Mouse (Mus musculus): ENCODE measurements around the gene Fam83e. TPM values are rescaled to one million over a fixed set of nuclear protein-coding genes. Genes with fewer than 3 reads are reported as not detected.

Gene Fam83e
- polyA plus RNA-seq, 1 experiment from 2014 or later = 1.6 TPM

DNA sequence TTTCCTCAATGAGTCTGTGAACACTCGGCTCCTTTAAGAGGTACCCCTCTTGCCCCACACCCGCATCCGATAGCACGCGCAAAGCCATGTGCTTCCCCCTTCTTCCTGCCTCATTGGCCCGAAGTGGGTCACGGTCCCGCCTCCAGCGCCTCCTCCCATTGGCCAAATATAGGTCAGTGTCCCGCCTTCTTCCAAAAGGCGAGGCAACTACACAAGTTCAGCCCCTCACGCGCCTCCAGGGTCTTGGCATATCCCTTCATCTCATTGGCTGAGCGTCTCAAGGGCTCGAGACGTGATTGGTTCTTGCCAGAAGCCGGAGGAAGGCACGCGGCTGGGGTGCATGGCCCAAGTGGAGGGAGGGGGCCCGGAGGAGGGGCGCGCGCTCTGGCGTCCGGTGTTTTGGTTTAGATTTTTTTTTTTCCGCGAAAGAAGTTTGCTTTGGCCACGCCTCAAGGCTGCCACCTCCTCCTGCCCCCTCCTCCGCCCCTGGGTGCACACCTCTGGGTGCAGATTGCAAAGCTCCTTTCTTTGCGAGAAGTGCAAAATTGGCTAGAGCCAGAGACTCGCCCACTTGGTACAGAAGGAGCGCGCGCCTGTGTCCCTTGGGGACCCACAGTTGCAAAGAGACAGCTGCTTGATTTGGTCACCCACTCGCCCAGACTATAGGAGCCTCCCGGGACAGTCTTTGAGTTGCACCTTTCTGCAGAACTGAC lies 16.1 kb upstream of the Fam83e start, which contains the start of gene Dbp:
Dbp (plus strand) TSS at position 359 of the 713 bp plus-strand sequence.
- Histone ChIP-seq H3K27me3 (ENCODE audit: insufficient read depth, poor library complexity, severe bottlenecking) (peaks cover 18% of the 10 kb centered on the region), H3K27ac (peak within 1 kb of the TSS; percentile 91), H3K4me3 (peak within 1 kb of the TSS; percentile 79), H3K4me1 (replicated peaks) (peaks cover 81% of the 10 kb centered on the region), H3K36me3 (peaks cover 4% of the 10 kb centered on the region), H3K9me3 (no peaks in the 10 kb centered on the region)
- peak; percentile 100 for DNase-seq (ENCODE audit: low spot score)
- WGBS = under 1% methylated on average over 36 of the region's 36 CpGs

DNA sequence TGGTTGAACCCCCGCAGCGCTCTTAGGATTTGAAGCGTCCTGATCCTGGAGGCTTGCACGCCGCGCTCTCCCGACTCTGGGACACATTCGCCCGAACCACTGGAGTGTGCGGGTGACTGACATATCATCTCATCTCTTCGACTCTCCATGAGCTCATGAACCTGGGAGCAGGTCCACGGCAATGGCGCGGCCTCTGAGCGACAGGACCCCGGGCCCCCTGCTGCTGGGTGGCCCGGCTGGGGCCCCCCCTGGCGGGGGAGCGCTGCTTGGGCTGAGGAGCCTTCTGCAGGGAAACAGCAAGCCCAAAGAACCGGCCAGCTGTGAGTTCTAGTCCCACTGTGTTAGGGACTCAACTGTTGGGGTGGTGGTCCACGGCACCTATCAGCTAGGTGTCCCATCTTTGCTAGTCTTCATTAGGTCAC lies 15.6 kb upstream of the Fam83e start:
- Histone ChIP-seq H3K9me3 (no peaks in the 10 kb centered on the region), H3K4me3 (peak overlapping the region; percentile 79), H3K27me3 (ENCODE audit: insufficient read depth, poor library complexity, severe bottlenecking) (peaks cover 13% of the 10 kb centered on the region), H3K27ac (peak overlapping the region; percentile 91), H3K4me1 (replicated peaks) (peaks cover 81% of the 10 kb centered on the region), H3K36me3 (peaks cover 10% of the 10 kb centered on the region)
- DNase-seq (ENCODE audit: low spot score) = no peak
- under 1% methylated on average over 21 of the region's 21 CpGs for WGBS

DNA sequence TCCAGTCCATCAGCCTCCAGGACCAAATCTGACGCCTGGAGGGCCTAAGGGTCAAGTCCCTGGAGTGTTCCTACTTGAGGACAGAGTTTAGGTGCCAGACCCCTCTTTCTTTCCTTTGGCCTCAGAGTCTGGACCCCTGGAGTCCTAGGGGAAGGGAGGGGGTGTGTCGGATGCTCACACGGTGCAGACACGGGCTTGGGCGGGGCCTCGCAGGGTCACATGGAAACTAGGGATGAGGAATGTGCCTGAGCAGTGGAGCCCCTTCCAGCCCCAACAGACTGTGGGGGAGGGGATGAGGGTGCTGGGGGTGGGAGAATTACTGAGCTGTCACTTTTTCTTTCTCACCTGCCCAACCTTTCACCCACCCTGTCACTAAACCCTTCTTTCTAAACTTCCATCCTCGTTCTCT lies 15.1 kb upstream of the Fam83e start:
- WGBS = under 1% methylated on average over 7 of the region's 7 CpGs
- peak; percentile 61 for DNase-seq (ENCODE audit: low spot score)
- H3K4me3 ChIP-seq = peak overlapping the region; percentile 79
- peak overlapping the region; percentile 91 for H3K27ac ChIP-seq
- H3K36me3 ChIP-seq = peaks cover 14% of the 10 kb centered on the region
- no peaks in the 10 kb centered on the region for H3K9me3 ChIP-seq
- peaks cover 9% of the 10 kb centered on the region for H3K27me3 ChIP-seq (ENCODE audit: insufficient read depth, poor library complexity, severe bottlenecking)
- H3K4me1 ChIP-seq (replicated peaks) = peaks cover 81% of the 10 kb centered on the region

DNA sequence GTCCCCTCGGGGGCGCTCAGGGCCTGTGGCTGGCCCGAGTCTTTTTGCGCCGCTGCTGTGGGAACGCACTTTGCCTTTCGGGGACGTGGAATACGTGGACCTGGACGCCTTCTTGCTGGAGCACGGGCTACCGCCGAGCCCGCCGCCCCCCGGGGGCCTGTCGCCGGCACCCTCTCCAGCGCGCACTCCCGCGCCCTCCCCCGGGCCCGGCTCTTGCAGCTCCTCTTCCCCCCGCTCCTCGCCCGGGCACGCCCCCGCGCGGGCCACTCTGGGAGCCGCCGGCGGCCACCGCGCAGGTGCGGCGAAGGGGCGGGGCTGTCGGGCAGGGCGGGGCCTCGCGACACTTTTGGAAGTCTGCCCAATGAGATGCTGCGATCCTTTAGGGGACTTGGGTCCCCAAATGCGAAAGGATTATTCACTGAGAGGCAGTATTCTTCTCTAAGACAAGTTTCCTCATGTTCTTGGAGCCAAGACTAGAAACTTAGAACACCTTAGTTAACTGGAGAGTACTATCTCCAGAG lies 14.2 kb upstream of the Fam83e start:
- DNase-seq (ENCODE audit: low spot score) = peak; percentile 83
- peak overlapping the region; percentile 91 for H3K27ac ChIP-seq
- H3K36me3 ChIP-seq = peaks cover 23% of the 10 kb centered on the region
- WGBS = 1% methylated on average over 45 of the region's 45 CpGs
- no peaks in the 10 kb centered on the region for H3K9me3 ChIP-seq
- H3K4me3 ChIP-seq = peak overlapping the region; percentile 79
- H3K27me3 ChIP-seq (ENCODE audit: insufficient read depth, poor library complexity, severe bottlenecking) = no peaks in the 10 kb centered on the region
- H3K4me1 ChIP-seq (replicated peaks) = peaks cover 76% of the 10 kb centered on the region

DNA sequence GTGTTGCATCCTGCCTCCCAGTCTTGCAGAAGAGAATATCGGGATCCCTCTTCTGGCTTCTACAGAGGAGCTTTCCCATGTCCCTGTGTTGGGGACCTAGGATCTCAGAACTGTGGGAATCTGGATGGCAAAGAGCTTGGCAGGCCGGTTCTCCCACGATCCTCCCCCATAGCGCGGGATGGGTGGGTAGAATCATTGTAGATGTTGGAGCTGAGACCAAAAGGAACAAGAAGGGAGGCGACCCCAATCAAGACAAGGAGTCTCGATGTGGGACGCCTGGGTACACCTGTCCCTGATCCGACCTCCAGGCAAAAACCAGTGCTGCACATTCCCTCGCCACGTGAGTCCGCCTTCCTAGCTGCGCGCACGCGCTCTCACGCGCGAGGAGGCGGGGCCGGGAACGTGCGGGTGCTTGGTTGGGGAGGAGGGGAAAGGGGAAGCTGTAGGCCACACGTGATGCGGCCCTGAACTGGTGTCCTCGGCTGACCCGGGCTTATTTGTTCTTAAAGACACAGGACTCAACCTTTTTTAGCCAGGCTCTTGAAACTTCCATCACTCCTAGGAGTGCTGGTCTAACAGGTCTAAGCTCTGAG lies 13.5 kb upstream of the Fam83e start:
- Histone ChIP-seq H3K36me3 (peaks cover 30% of the 10 kb centered on the region), H3K27ac (peak overlapping the region; percentile 91), H3K4me1 (replicated peaks) (peaks cover 76% of the 10 kb centered on the region), H3K4me3 (peak overlapping the region; percentile 79), H3K9me3 (no peaks in the 10 kb centered on the region), H3K27me3 (ENCODE audit: insufficient read depth, poor library complexity, severe bottlenecking) (no peaks in the 10 kb centered on the region)
- WGBS = under 1% methylated on average over 27 of the region's 27 CpGs
- peak; percentile 88 for DNase-seq (ENCODE audit: low spot score)

DNA sequence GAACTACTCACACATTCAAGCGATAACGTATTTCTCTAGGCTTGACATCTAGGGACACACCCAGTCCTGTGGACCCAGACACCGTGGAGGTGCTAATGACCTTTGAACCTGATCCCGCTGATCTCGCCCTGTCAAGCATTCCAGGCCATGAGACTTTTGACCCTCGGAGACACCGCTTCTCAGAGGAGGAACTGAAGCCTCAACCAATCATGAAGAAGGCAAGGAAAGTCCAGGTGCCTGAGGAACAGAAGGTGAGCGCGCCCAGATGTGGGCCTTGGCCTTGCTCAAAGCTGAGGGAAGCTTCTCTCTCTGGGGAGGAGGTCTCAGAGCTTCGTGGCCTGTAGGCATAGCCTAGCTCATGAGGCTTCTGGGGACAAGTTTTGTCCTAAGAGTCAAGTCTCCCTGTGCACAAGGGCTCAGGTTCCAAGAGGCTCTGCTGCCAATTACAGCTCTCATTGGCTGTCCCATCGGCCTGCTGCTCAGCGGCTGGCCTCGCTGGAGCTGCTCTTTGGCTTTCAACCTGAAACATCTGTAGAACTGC lies 12.7 kb upstream of the Fam83e start:
- Histone ChIP-seq H3K9me3 (no peaks in the 10 kb centered on the region), H3K27ac (peak overlapping the region; percentile 91), H3K36me3 (peaks cover 38% of the 10 kb centered on the region), H3K4me1 (replicated peaks) (peaks cover 73% of the 10 kb centered on the region), H3K4me3 (peak overlapping the region; percentile 79), H3K27me3 (ENCODE audit: insufficient read depth, poor library complexity, severe bottlenecking) (no peaks in the 10 kb centered on the region)
- no peak for DNase-seq (ENCODE audit: low spot score)
- WGBS = 48% methylated on average over 13 of the region's 13 CpGs

DNA sequence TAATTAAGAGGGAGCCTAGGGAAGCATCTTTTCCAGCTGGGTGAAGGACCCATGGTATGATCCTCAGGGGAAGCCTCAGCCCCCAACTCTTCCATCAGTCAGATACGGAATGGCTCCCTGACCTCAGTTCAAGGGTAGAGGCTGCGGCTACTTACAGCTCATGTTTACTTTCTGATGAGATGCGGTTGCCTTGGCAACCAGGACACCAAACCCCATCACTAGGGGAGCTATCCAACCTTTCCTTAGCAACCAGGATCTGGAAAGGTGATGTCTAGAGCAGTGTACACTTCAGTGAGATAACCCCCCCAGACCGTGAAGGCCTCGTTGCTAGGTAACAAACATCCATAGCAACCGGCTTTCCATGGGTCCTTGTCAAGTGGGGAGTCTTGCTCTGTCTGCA lies 12.0 kb upstream of the Fam83e start:
- WGBS = 44% methylated on average over 6 of the region's 6 CpGs
- H3K4me3 ChIP-seq = peak overlapping the region; percentile 79; the same call in 1 of the 2 replicates
- peaks cover 68% of the 10 kb centered on the region for H3K4me1 ChIP-seq (replicated peaks)
- H3K9me3 ChIP-seq = no peaks in the 10 kb centered on the region
- H3K36me3 ChIP-seq = peaks cover 44% of the 10 kb centered on the region
- H3K27ac ChIP-seq = no peak overlapping the region
- DNase-seq (ENCODE audit: low spot score) = peak; percentile 58
- no peaks in the 10 kb centered on the region for H3K27me3 ChIP-seq (ENCODE audit: insufficient read depth, poor library complexity, severe bottlenecking)

DNA sequence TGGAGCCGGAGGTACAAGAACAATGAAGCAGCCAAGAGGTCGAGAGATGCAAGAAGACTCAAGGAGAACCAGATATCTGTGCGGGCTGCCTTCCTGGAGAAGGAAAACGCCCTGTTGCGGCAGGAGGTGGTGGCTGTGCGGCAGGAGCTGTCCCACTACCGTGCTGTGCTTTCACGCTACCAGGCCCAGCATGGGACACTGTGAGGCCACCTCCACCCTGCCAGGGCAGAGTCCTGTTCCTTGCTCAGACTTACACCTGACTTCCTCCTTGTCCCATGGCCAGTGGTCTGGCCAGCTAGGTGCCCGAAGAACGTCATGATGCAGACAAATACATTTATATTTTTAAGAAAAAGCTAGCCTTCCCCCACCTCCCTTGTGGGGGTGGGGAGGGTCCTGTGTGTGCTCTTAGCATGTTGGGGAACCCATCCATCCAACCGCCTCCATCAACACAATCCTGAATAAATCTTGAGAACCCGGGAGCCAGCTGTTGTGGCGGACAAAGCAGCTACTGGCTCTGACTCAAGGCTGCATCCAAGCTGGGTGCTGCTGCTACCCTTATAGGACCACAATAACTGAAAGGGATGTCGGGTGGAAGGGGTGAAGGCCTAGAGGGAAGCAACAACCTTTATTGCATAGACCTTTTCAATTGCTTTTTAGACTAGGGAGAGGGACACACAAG lies 11.2 kb upstream of the Fam83e start:
- Histone ChIP-seq H3K27me3 (ENCODE audit: insufficient read depth, poor library complexity, severe bottlenecking) (no peaks in the 10 kb centered on the region), H3K4me3 (no peak overlapping the region), H3K27ac (peak overlapping the region; percentile 64; the same call in 1 of the 2 replicates), H3K4me1 (replicated peaks) (peaks cover 72% of the 10 kb centered on the region), H3K36me3 (peaks cover 44% of the 10 kb centered on the region), H3K9me3 (no peaks in the 10 kb centered on the region)
- no peak for DNase-seq (ENCODE audit: low spot score)
- WGBS = 66% methylated on average over 14 of the region's 14 CpGs

DNA sequence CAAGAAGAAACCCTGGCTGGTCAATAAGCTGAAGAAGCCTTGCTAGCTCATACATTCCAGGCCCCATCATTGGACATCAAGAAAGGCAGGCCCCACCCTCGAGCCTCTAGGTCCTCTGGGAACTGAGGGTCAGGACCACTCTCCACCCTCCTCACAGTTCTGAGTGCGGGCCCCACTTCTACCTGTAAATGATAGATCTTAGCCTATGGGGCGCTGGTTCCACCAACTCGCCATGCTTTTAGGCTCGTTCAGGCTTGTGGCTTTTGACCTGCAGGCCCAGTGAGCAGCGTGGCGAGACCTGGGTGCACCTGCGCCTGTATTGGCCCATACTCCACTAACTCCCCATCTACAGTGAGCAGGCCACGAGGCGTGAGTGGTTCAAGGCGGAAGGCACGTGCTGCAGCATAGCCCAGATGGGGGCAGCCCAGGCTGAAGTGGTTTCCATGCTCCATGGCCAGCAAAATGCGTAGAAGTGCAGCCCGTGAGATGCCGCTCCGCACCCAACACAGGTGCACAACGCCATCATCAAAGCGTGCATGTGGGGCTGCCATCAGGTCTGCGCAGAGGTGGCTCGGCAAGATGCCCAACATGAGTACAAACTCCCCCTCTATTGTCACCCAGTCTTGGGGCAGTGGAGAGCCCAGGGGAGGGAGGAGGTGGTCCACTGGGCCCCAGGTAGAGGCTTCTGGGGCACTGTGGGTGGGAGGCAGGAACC lies 10.4 kb upstream of the Fam83e start:
- DNase-seq (ENCODE audit: low spot score) = no peak
- Histone ChIP-seq H3K27me3 (ENCODE audit: insufficient read depth, poor library complexity, severe bottlenecking) (no peaks in the 10 kb centered on the region), H3K9me3 (no peaks in the 10 kb centered on the region), H3K27ac (no peak overlapping the region), H3K4me3 (no peak overlapping the region), H3K4me1 (replicated peaks) (peaks cover 73% of the 10 kb centered on the region), H3K36me3 (peaks cover 44% of the 10 kb centered on the region)
- 95% methylated on average over 20 of the region's 20 CpGs for whole genome bisulfite sequencing

DNA sequence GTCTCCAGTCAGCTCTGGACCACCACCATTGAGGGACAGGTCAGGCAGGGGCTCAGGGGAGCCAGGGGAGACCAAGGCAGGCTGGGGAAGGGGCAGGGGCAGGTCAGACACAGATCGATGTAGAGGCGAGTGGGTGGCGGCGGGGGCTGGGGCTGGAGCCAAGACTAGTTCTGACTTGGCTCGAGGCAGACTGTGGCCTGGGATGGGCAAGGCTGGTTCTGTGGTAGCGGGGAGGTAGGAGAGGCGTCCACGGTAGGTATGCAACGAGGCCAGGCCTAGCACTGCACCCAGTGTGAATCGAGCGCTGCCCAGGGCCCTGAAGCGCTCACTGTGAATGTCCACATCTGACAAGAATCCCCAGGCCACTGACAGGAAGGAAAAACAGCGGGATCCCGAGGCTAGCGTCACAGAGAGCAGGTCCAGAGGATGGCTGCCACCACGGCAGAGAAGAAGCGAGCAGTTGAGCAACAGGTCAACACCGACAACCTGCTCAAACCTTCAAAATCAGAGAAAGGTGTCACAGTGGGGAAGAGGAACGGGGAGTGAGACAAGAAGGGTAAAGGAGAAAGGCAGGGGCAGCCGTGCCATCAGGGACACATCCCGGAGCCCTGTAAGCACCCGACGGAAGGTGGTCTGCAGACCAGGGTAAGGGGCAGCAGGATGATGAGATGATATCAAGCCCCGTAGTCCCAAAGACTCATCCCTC lies 9.5 kb upstream of the Fam83e start:
- no peak for DNase-seq (ENCODE audit: low spot score)
- Histone ChIP-seq H3K27ac (no peak overlapping the region), H3K4me3 (0 out of 2 replicates have a peak overlapping the region, but pooled peaks have one; percentile 5), H3K4me1 (replicated peaks) (peaks cover 73% of the 10 kb centered on the region), H3K9me3 (no peaks in the 10 kb centered on the region), H3K27me3 (ENCODE audit: insufficient read depth, poor library complexity, severe bottlenecking) (no peaks in the 10 kb centered on the region), H3K36me3 (peaks cover 44% of the 10 kb centered on the region)
- WGBS = 92% methylated on average over 24 of the region's 24 CpGs

DNA sequence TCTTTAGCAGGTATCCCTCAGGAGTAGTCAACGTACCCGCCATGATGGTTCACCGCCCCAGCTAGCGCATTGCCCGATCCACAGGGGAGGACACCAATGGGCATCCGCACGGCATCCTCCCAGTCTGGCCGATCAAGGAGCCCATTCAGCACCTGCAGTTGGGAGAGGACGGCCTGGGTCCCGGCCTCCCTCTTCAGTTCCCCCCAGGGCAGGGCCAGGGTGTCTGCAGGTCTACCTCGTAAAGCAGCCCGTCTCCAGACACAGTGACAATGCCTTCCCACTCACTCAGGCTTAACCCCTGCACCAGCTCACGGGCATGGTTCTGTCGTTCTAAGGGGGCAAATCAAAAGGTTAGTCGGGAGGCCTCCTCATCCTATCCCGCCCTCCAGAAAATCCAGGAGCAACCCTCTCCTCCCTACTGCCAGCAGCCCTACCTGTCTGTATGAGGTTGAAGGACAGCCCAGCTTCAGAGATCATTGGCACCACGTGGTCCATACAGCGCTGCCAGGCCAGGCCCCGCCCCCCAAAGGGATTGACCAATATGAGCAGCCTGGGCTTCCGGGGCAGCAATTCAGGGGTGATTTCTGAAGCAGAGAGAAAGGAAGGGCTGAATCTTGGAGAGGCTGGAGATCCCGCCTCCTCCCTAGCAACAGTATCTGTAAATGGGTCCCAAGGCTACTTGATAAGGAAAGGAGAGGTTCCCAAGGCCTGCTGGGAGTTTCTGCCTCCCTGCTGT lies 8.8 kb upstream of the Fam83e start:
- DNase-seq (ENCODE audit: low spot score) = no peak
- peaks cover 44% of the 10 kb centered on the region for H3K36me3 ChIP-seq
- H3K4me1 ChIP-seq (replicated peaks) = peaks cover 73% of the 10 kb centered on the region
- no peak overlapping the region for H3K27ac ChIP-seq
- 91% methylated on average over 21 of the region's 21 CpGs for WGBS
- H3K9me3 ChIP-seq = no peaks in the 10 kb centered on the region
- H3K4me3 ChIP-seq = 0 out of 2 replicates have a peak overlapping the region, but pooled peaks have one; percentile 5
- H3K27me3 ChIP-seq (ENCODE audit: insufficient read depth, poor library complexity, severe bottlenecking) = no peaks in the 10 kb centered on the region

Measured in hindbrain, embryonic 10.5 days (tissue).